Mouse (Mus musculus): ENCODE results near the gene Bmp6.

DNA sequence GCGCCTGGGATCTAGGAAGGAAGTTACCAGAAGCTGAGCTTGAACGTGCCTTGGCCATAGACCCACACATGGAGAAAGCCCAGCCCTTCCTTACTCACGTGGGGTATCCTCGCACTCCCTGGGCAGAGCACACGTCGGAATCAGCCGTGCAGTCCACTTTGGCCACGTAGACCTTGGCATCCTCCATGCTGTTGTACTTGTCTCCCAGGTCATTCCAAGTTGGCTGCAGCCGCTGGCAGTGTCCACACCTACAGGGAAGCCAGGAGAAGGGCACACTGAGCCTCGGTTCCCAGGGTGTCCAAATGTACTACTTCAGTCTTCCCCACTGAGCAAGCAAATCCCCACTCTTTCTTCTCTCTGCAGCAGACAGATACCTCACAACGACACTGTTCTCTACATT is 178.3 kb downstream of the Bmp6 start:
- TF ChIP-seq POLR2A (IDR thresholded peaks at IDR 0.05; ENCODE audit: insufficient read depth, low read length) (no peak), CTCF (IDR thresholded peaks at IDR 0.05; ENCODE audit: low read depth, low read length) (no peak)

Data from ES-Bruce4 (cell line).